Mouse (Mus musculus): ENCODE data around the gene Maml2. TPM values are rescaled to one million over a fixed set of nuclear protein-coding genes. Genes with fewer than 3 reads are reported as not detected.

Gene Maml2
- polyA plus RNA-seq, 1 experiment from 2014 or later: 10.7 TPM

DNA sequence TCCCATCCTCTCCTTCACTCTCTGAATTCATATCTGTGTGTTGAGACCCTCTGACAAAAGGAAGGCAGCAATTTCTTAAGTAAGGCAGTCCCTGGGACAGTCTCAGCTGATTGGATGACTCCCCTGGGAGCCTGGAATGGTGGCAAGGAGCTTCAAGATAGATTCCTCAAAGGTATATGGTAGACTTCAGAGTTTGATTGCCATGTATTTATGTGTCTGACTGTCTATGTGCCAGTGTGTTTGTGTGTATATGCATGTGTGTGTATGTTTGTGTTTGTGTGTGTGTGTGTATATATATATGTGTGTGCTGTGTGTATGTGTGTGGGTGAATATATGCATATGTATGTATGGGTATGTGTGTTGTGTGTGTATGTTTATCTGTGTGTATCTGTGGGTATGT lies 133.0 kb downstream of the Maml2 start:
- no peak overlapping the region for H3K4me3 ChIP-seq (ENCODE audit: low read length)
- H3K27ac ChIP-seq (ENCODE audit: low read depth, low read length): no peak overlapping the region
- H3K36me3 ChIP-seq (ENCODE audit: control insufficient read depth, insufficient read depth, low read length): no peaks in the 10 kb centered on the region
- no peaks in the 10 kb centered on the region for H3K9me3 ChIP-seq (ENCODE audit: control insufficient read depth, low read length)
- no peak overlapping the region for H3K9ac ChIP-seq (ENCODE audit: low read depth, low read length)
- H3K4me1 ChIP-seq (ENCODE audit: control insufficient read depth, insufficient read depth, low read length): peaks cover 3% of the 10 kb centered on the region; the same call in 1 of the 2 replicates
- H3K4me2 ChIP-seq (replicated peaks; ENCODE audit: low read depth, low read length): no peak overlapping the region
- ATAC-seq (ENCODE audit: low FRiP score, low TSS enrichment): no peak
- H3K27me3 ChIP-seq (ENCODE audit: control insufficient read depth, insufficient read depth, low read length): no peaks in the 10 kb centered on the region

DNA sequence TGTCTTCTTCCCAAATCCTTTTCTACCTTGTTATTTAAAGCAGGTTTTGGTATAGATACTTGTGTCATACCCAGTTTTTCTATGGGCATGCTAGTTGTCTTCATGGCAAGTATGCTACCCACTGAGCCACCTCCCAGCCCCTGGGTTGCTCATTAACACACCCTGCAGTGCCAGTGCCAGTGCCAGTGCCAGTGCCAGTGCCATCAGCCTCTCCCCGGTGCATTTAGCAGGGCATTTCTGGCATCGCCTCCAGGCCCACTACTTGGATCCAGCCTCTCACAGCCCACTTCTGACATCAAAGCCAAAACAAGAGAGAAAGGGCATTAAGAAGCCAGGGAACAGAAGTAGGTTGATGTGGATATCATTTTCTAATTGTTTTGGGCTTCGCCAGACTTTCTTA lies 133.9 kb downstream of the Maml2 start:
- Histone ChIP-seq H3K36me3 (ENCODE audit: control insufficient read depth, insufficient read depth, low read length) (no peaks in the 10 kb centered on the region), H3K9me3 (ENCODE audit: control insufficient read depth, low read length) (no peaks in the 10 kb centered on the region), H3K4me3 (ENCODE audit: low read length) (no peak overlapping the region), H3K4me2 (replicated peaks; ENCODE audit: low read depth, low read length) (no peak overlapping the region), H3K4me1 (ENCODE audit: control insufficient read depth, insufficient read depth, low read length) (no peaks in the 10 kb centered on the region), H3K27me3 (ENCODE audit: control insufficient read depth, insufficient read depth, low read length) (no peaks in the 10 kb centered on the region), H3K27ac (ENCODE audit: low read depth, low read length) (no peak overlapping the region), H3K9ac (ENCODE audit: low read depth, low read length) (no peak overlapping the region)
- no peak for ATAC-seq (ENCODE audit: low FRiP score, low TSS enrichment)
- 94% methylated on average over 3 of the region's 3 CpGs for WGBS

DNA sequence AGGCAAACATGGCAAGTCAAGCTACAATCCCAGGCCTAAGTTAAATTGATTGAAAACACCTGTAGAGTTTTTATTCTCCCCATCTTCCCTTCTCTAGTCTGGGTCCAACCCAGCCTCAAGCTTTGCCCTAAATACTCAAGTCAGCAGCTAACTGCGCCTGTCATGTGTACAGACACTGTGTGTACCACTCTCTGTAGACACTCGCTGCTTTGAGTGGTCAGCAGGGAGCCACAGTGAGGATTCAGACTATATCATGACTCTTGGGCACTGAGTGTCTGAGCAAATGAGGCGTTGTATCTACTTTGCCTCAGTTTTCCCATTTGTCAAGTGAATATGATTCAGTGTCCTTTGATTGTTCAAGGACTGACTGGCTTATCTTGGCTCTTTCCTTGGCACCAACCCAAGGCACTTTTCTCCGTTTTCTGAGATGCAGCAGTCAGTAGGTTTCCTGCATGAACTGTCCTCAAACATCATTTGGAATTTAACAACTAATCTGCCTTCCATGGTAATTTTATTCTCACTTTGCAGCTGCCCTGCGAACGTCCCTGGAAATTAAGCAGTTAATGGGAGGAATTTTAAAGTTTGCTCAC lies 135.8 kb downstream of the Maml2 start:
- no peak overlapping the region for H3K4me3 ChIP-seq (ENCODE audit: low read length)
- no peak overlapping the region for H3K27ac ChIP-seq (ENCODE audit: low read depth, low read length)
- no peak overlapping the region for H3K9ac ChIP-seq (ENCODE audit: low read depth, low read length)
- 85% methylated on average over 6 of the region's 6 CpGs for WGBS
- peaks cover 3% of the 10 kb centered on the region; the same call in 1 of the 2 replicates for H3K9me3 ChIP-seq (ENCODE audit: control insufficient read depth, low read length)
- H3K4me1 ChIP-seq (ENCODE audit: control insufficient read depth, insufficient read depth, low read length): no peaks in the 10 kb centered on the region
- no peaks in the 10 kb centered on the region for H3K36me3 ChIP-seq (ENCODE audit: control insufficient read depth, insufficient read depth, low read length)
- no peaks in the 10 kb centered on the region for H3K27me3 ChIP-seq (ENCODE audit: control insufficient read depth, insufficient read depth, low read length)
- no peak overlapping the region for H3K4me2 ChIP-seq (replicated peaks; ENCODE audit: low read depth, low read length)
- ATAC-seq (ENCODE audit: low FRiP score, low TSS enrichment): no peak

DNA sequence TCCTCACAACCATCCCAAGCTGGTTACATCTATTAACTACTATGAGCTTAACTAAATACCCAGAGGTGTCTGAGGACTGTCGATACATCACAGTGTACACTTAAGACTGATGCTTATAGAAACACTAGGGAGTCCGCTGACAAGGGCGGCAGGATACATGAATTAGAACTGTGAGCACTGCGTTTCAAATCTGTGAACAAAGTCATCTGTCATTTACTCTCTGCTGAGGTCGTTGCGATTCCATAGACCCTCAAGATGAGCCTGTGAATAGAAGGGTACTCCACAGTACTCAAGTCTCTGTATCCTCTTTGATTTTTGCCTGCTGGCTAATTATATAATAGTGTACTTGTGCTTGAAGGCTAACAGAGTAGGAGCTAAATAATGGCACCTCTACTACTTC lies 143.2 kb downstream of the Maml2 start:
- Histone ChIP-seq H3K9ac (ENCODE audit: low read depth, low read length) (no peak overlapping the region), H3K4me1 (ENCODE audit: control insufficient read depth, insufficient read depth, low read length) (peaks cover 6% of the 10 kb centered on the region; the same call in 1 of the 2 replicates), H3K4me3 (ENCODE audit: low read length) (no peak overlapping the region), H3K27me3 (ENCODE audit: control insufficient read depth, insufficient read depth, low read length) (no peaks in the 10 kb centered on the region), H3K27ac (ENCODE audit: low read depth, low read length) (no peak overlapping the region), H3K36me3 (ENCODE audit: control insufficient read depth, insufficient read depth, low read length) (no peaks in the 10 kb centered on the region), H3K4me2 (replicated peaks; ENCODE audit: low read depth, low read length) (no peak overlapping the region), H3K9me3 (ENCODE audit: control insufficient read depth, low read length) (peaks cover 3% of the 10 kb centered on the region; the same call in 1 of the 2 replicates)
- 83% methylated on average over 6 of the region's 6 CpGs for WGBS
- ATAC-seq (ENCODE audit: low FRiP score, low TSS enrichment): no peak

DNA sequence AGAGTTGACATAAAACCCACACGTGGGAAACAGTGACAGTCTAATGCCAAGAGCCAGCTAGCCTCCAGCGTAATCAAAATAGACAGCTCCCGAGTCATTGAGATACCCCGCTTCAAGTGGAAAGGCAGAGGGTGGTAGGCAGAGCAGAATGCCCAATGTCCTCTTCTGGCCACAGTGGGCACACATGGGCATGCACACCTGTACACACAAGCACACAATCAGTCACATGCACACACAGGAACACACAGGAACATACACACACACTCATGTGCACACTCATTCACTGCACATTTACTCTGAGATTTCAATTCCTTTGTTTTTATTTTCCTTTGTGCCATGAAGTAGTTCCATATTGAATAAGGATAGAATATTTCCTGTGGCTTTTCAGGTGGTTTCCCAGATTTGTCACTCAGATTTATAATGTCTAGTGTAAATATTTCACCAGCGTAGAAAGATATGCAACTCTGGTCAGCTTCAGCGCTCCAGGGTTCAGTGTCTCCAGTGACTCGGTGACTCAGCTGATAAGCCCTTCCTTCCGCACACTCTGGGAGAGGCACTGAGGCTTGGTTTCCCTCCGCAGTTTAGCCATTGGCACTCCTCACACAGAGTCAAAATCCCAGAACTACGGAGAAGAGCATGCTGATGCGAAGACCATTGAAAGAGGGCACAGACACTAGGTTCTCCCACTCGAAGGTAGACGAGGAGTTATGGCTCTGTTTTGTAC lies 144.4 kb downstream of the Maml2 start:
- H3K4me3 ChIP-seq (ENCODE audit: low read length): no peak overlapping the region
- H3K27me3 ChIP-seq (ENCODE audit: control insufficient read depth, insufficient read depth, low read length): no peaks in the 10 kb centered on the region
- 59% methylated on average over 13 of the region's 13 CpGs for WGBS
- peaks cover 3% of the 10 kb centered on the region; the same call in 1 of the 2 replicates for H3K9me3 ChIP-seq (ENCODE audit: control insufficient read depth, low read length)
- H3K27ac ChIP-seq (ENCODE audit: low read depth, low read length): peak overlapping the region; percentile 37
- H3K4me2 ChIP-seq (replicated peaks; ENCODE audit: low read depth, low read length): no peak overlapping the region
- H3K4me1 ChIP-seq (ENCODE audit: control insufficient read depth, insufficient read depth, low read length): peaks cover 6% of the 10 kb centered on the region; the same call in 1 of the 2 replicates
- no peaks in the 10 kb centered on the region for H3K36me3 ChIP-seq (ENCODE audit: control insufficient read depth, insufficient read depth, low read length)
- ATAC-seq (ENCODE audit: low FRiP score, low TSS enrichment): 0 out of 2 replicates have a peak, but pooled peaks have one; percentile 39
- H3K9ac ChIP-seq (ENCODE audit: low read depth, low read length): no peak overlapping the region

DNA sequence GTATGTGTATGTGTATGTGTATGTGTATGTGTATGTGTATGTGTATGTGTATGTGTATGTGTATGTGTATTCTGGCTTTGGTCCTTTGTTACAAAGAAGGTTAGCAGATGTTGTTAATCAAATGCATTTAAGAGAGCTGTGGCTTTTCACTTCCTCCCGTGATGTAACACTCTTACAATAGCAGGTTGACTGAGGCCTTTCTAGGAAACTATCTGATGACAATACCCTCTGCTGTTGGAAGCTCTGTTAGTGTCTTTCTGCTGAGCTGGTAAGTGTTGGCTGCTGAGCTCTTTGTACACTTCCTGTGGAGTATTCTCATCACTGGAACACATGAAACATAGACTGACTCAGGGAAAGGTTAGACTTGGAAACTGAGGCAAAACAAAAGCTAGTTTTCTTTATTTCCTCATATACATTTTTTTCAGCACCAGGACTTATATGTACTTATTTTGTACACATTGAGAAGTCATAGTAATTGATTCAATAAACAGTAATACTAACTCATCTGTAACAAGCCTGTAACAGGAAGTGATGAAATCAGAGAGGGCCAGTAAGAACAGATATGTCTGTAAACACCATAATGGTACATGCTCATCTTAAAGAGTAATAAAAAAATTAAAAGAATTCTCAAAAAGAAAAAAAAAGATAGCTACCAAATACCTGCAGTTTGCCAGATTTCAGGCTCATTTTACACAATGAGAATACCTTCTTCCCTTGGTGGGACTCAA lies 145.9 kb downstream of the Maml2 start:
- no peak overlapping the region for H3K4me2 ChIP-seq (replicated peaks; ENCODE audit: low read depth, low read length)
- 36% methylated on average over 1 of the region's 1 CpGs for WGBS
- ATAC-seq (ENCODE audit: low FRiP score, low TSS enrichment): no peak
- no peak overlapping the region for H3K9ac ChIP-seq (ENCODE audit: low read depth, low read length)
- no peaks in the 10 kb centered on the region for H3K36me3 ChIP-seq (ENCODE audit: control insufficient read depth, insufficient read depth, low read length)
- H3K4me1 ChIP-seq (ENCODE audit: control insufficient read depth, insufficient read depth, low read length): peaks cover 6% of the 10 kb centered on the region; the same call in 1 of the 2 replicates
- H3K27me3 ChIP-seq (ENCODE audit: control insufficient read depth, insufficient read depth, low read length): no peaks in the 10 kb centered on the region
- H3K9me3 ChIP-seq (ENCODE audit: control insufficient read depth, low read length): no peaks in the 10 kb centered on the region
- H3K27ac ChIP-seq (ENCODE audit: low read depth, low read length): no peak overlapping the region
- H3K4me3 ChIP-seq (ENCODE audit: low read length): no peak overlapping the region

DNA sequence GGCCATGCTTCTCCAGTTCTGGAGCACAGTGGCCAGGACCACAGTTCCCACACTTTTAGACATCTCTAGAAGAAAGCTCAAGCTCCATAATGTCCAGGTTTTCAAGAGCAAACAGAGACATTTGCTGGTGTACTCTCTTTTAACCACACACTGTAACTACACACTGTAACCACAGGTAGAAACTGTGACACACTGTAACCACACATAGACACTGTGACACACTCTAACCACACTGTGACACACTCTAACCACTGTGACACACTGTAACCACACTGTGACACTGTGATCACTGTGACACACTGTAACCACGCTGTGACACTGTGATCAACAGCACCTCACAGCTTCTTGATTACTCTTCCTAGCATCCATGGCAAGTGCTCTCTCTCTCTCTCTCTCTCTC lies 148.5 kb downstream of the Maml2 start:
- H3K9ac ChIP-seq (ENCODE audit: low read depth, low read length): no peak overlapping the region
- ATAC-seq (ENCODE audit: low FRiP score, low TSS enrichment): no peak
- 84% methylated on average over 1 of the region's 1 CpGs for WGBS
- H3K27ac ChIP-seq (ENCODE audit: low read depth, low read length): no peak overlapping the region
- H3K27me3 ChIP-seq (ENCODE audit: control insufficient read depth, insufficient read depth, low read length): no peaks in the 10 kb centered on the region
- H3K4me2 ChIP-seq (replicated peaks; ENCODE audit: low read depth, low read length): no peak overlapping the region
- no peak overlapping the region for H3K4me3 ChIP-seq (ENCODE audit: low read length)
- H3K9me3 ChIP-seq (ENCODE audit: control insufficient read depth, low read length): no peaks in the 10 kb centered on the region
- H3K36me3 ChIP-seq (ENCODE audit: control insufficient read depth, insufficient read depth, low read length): no peaks in the 10 kb centered on the region
- H3K4me1 ChIP-seq (ENCODE audit: control insufficient read depth, insufficient read depth, low read length): peaks cover 9% of the 10 kb centered on the region; the same call in 1 of the 2 replicates

DNA sequence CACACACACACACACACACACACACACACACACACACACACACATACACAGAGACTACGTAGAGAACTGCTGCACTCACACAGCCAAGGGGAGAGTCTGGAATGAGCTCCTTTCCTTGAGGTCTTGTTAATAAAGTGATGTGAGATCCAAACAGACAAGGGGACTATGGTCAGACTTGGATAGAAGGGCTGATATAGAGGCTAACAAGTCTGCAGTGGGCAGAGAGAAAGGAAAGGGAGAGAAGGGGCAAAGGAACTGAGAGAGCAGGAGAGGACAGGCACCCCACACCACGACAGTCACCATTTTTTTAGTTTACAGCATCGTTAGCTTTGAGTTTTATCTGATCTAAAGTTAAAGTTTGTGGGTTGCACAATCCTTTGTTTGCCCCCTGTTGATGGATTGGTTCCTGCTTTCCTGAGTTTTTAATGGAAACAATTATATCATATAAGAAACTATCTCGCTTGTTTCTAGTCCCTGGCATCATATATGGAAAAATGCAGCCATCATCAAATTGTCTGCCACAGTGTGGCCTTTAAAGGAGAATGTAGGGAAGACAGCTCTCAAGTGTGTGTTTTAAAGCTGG lies 149.0 kb downstream of the Maml2 start, which contains the start of gene Gm17571:
TSS of gene Gm17571 (minus strand) at position 51 of the 583 bp plus-strand sequence.
- Histone ChIP-seq H3K36me3 (ENCODE audit: control insufficient read depth, insufficient read depth, low read length) (no peaks in the 10 kb centered on the region), H3K9ac (ENCODE audit: low read depth, low read length) (no peak within 1 kb of the TSS), H3K9me3 (ENCODE audit: control insufficient read depth, low read length) (no peaks in the 10 kb centered on the region), H3K27me3 (ENCODE audit: control insufficient read depth, insufficient read depth, low read length) (no peaks in the 10 kb centered on the region), H3K4me3 (ENCODE audit: low read length) (no peak within 1 kb of the TSS), H3K4me1 (ENCODE audit: control insufficient read depth, insufficient read depth, low read length) (peaks cover 9% of the 10 kb centered on the region; the same call in 1 of the 2 replicates), H3K27ac (ENCODE audit: low read depth, low read length) (no peak within 1 kb of the TSS), H3K4me2 (replicated peaks; ENCODE audit: low read depth, low read length) (no peak within 1 kb of the TSS)
- WGBS: 45% methylated on average over 4 of the region's 4 CpGs
- ATAC-seq (ENCODE audit: low FRiP score, low TSS enrichment): no peak
